Mouse (Mus musculus) CD4-positive, CD25-positive, alpha-beta regulatory T cell, adult 4 months (primary cell): Measurements from ENCODE around the gene Actr3. TPM values are rescaled to one million over a fixed set of nuclear protein-coding genes. Genes with fewer than 3 reads are reported as not detected.

Experiments used
- ATAC-seq: one replicate; pipeline ENCODE4 v1.8.0; 2017
- polyA plus RNA-seq, 2 experiments: library from polyadenylated mRNA; unstranded; fragments of 100-300 nt; shearing (Covaris generic); gene quantifications; one replicate each; pipeline ENCODE4 v1.2.1; 2017

Actr3 gene
- polyA plus RNA-seq, 2 experiments from 2014 or later = 428 to 528 TPM

GRCm38 (mm10) chr1:125350843-125351242 is 84.7 kb downstream of the Actr3 start:
- ATAC-seq = no peak

GRCm38 (mm10) chr1:125345854-125346253 is 89.7 kb downstream of the Actr3 start:
- no peak for ATAC-seq

GRCm38 (mm10) chr1:125345448-125345847 is 90.1 kb downstream of the Actr3 start:
- ATAC-seq = no peak

GRCm38 (mm10) chr1:125343105-125343504 is 92.4 kb downstream of the Actr3 start:
- no peak for ATAC-seq

Other genes with a start within 250 kb of the Actr3 start
- gene Slc35f5, start 124.9 kb upstream of the Actr3 start, polyA plus RNA-seq = 1 to 10 TPM in 1 of 2 experiments, under 1 TPM in 1; 0.58 to 3.5 TPM
- not detected for gene Gpr39, start 241.3 kb upstream of the Actr3 start, polyA plus RNA-seq